Mouse (Mus musculus): Measurements from ENCODE around the gene Esp15. TPM values are rescaled to one million over a fixed set of nuclear protein-coding genes. Genes with fewer than 3 reads are reported as not detected.
"Not testable (repeated sequence)": the region's sequence is repeated elsewhere in the genome, so short reads cannot be mapped to it uniquely, and the experiment has no call there.

Gene Esp15
- polyA plus RNA-seq (2016; fragmentation: Nextera tagmentation; extraction: Ambion mirVana), result not detected in 2 replicates

- H3K4me3 ChIP-seq (replicated peaks); ATAC-seq (ENCODE audit: insufficient number of reproducible peaks, insufficient read depth, low FRiP score, low TSS enrichment, low read depth); H3K27me3 ChIP-seq; H3K4me1 ChIP-seq (replicated peaks); H3K4me2 ChIP-seq; H3K9ac ChIP-seq (replicated peaks); H3K9me3 ChIP-seq; H3K27ac ChIP-seq; H3K36me3 ChIP-seq: not testable (repeated sequence)
- 78% methylated on average over 6 of the region's 6 CpGs for WGBS
Measured at GRCm38 (mm10) chr17:39640654-39641053, at the start of gene Esp15. Esp15 (plus strand) TSS chr17:39640954.

GRCm38 (mm10) chr17:39591550-39591949 lies 49.2 kb upstream of the Esp15 start:
- no peaks in the 10 kb centered on the region for H3K27me3 ChIP-seq
- 69% methylated on average over 1 of the region's 1 CpGs for whole genome bisulfite sequencing
- no peak overlapping the region for H3K4me3 ChIP-seq (replicated peaks)
- H3K4me2 ChIP-seq, result no peak overlapping the region
- ATAC-seq (ENCODE audit: insufficient number of reproducible peaks, insufficient read depth, low FRiP score, low TSS enrichment, low read depth), result no peak
- no peaks in the 10 kb centered on the region for H3K4me1 ChIP-seq (replicated peaks)
- no peaks in the 10 kb centered on the region for H3K36me3 ChIP-seq
- H3K9me3 ChIP-seq, result peaks cover 23% of the 10 kb centered on the region
- H3K27ac ChIP-seq, result no peak overlapping the region
- no peak overlapping the region for H3K9ac ChIP-seq (replicated peaks)

Other genes with a start within 250 kb of the Esp15 start
- not detected in 2 replicates for gene Esp18, start 234.6 kb upstream of the Esp15 start, polyA plus RNA-seq (2016; fragmentation: Nextera tagmentation; extraction: Ambion mirVana)
- not detected in 2 replicates for gene Esp16, start 104.8 kb upstream of the Esp15 start, polyA plus RNA-seq (2016; fragmentation: Nextera tagmentation; extraction: Ambion mirVana)

Data from limb, embryonic 12.5 days (tissue).